Mouse (Mus musculus) heart, adult 10 weeks (tissue): ENCODE measurements around the gene Srgap2. TPM values are rescaled to one million over a fixed set of nuclear protein-coding genes. Genes with fewer than 3 reads are reported as not detected.

ENCODE experiments used
- polyA plus RNA-seq: library from polyadenylated mRNA; stranded (reverse); fragments of 350-450 nt; fragmentation: Illumina TruSeq; extraction: RNeasy Lipid Tissue Mini Kit (QIAGEN cat#74804); gene quantifications from one replicate; pipeline ENCODE4 v1.2.3, GENCODE M21; 2014; ENCODE audit warnings: low read depth, low replicate concordance

Srgap2 gene
- polyA plus RNA-seq: 20.0 TPM

GRCm38 (mm10) chr1:131527281-131528080, at the start of gene Srgap2, which contains the start of gene Fam72a:
Srgap2 (minus strand) TSS chr1:131527352.
Fam72a (plus strand) TSS chr1:131527903.

DNA sequence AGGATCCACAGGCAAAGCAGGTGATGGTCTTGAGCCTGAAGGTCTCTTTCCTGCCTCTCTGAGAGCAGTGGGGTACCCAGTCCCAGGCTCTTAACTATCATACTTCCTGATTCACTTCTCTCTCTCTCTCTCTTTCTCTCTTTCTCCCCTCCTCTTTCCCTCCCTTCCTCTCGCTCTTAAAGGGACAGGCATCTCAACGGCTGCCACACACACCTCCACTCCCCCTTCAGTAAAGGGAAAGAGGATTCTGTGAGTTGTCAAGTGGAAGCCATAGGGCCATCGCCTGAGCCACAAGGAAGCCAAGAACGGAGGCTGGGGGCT, 247.7 kb downstream of the Srgap2 start, which contains the start of gene Ikbke:
Ikbke (minus strand) TSS at position 151 of the 321 bp plus-strand sequence.

GRCm38 (mm10) chr1:131245089-131245856, 281.9 kb downstream of the Srgap2 start, which contains the start of gene Rassf5:
Rassf5 (minus strand) TSS chr1:131245258.

Other genes with a start within 250 kb of the Srgap2 start
- gene Ikbke, start 247.7 kb downstream of the Srgap2 start, polyA plus RNA-seq: 2.4 TPM
- 0.65 TPM for gene Fam72a, start 551 bp upstream of the Srgap2 start, polyA plus RNA-seq
- gene Avpr1b, start 71.9 kb upstream of the Srgap2 start, polyA plus RNA-seq: not detected
- gene Ctse, start 111.0 kb upstream of the Srgap2 start, polyA plus RNA-seq: not detected
- 5.7 TPM for gene Rab7b, start 161.3 kb upstream of the Srgap2 start, polyA plus RNA-seq
- not detected for gene Slc26a9, start 216.7 kb upstream of the Srgap2 start, polyA plus RNA-seq